ENCODE assay signal across 27 mouse cellular contexts in genomic region chr3:54222549-54222948, GRCm38 (mm10).
DNase-seq lines count a peak whose midpoint lies in the region; ATAC-seq and TF ChIP-seq lines count a peak whose summit lies in the region.
"Had no signal": no experiment of that assay in that cellular context is flagged by ENCODE, and none has a peak within 500 bp of the region (broad histone marks: within the 10 kb centered on the region; RNA-seq: fewer than 3 reads in every experiment).

No protein-coding gene starts in this region.

- no peak overlapping the region for H3K27ac ChIP-seq in forebrain, embryonic 12.5 days
- no peak overlapping the region for H3K27ac ChIP-seq in forebrain, postnatal 0 days (ENCODE audit: low read depth, low read length)
- no peak overlapping the region for H3K27ac ChIP-seq in hindbrain, embryonic 15.5 days (replicated peaks)
- H3K27ac ChIP-seq in hindbrain, embryonic 14.5 days, result no peak overlapping the region
- H3K27ac ChIP-seq in midbrain, embryonic 14.5 days (replicated peaks; ENCODE audit: low read depth, low read length), result no peak overlapping the region
- no peak overlapping the region for H3K27ac ChIP-seq in midbrain, embryonic 15.5 days
- H3K27ac ChIP-seq: embryonic facial prominence, embryonic 13.5 days; embryonic facial prominence, embryonic 15.5 days; forebrain, embryonic 15.5 days had no signal

- WGBS in forebrain, embryonic 12.5 days, result 82% methylated on average over 8 of the region's 8 CpGs
- WGBS in forebrain, postnatal 0 days, result 64% methylated on average over 8 of the region's 8 CpGs
- 65% methylated on average over 8 of the region's 8 CpGs for WGBS in hindbrain, embryonic 15.5 days
- WGBS in hindbrain, embryonic 14.5 days, result 62% methylated on average over 8 of the region's 8 CpGs
- 74% methylated on average over 8 of the region's 8 CpGs for WGBS in midbrain, embryonic 14.5 days
- WGBS in midbrain, embryonic 15.5 days, result 63% methylated on average over 8 of the region's 8 CpGs

- TF ChIP-seq CTCF in forebrain, postnatal 0 days (IDR thresholded peaks at IDR 0.05; ENCODE audit: low read depth), result no peak
- TF ChIP-seq CTCF in brain, embryonic 14.5 days (IDR thresholded peaks at IDR 0.05; ENCODE audit: borderline replicate concordance, extremely low read depth, insufficient read depth, insufficient read length), result no peak

- no peak for DNase-seq in forebrain, postnatal 0 days
- DNase-seq in hindbrain, embryonic 14.5 days (ENCODE audit: low spot score), result no peak
- peak; percentile 17 for DNase-seq in midbrain, embryonic 14.5 days
- DNase-seq in brain, embryonic 14.5 days (ENCODE audit: low read depth), result peak; percentile 59
- DNase-seq: adrenal gland, adult 8-10 months; adrenal gland, postnatal 14 days; adrenal gland, postnatal 36 days; B cell, adult 2 months; cerebellum, adult 11 months; cerebellum, adult 18-20 months; cerebellum, adult 8-10 months; cerebellum, adult 9-11 months; cerebellum, postnatal 14 days; cerebellum, postnatal 36 days; embryo, embryonic 11 days had no signal

- no peak for TF ChIP-seq POLR2A in brain, embryonic 14.5 days (IDR thresholded peaks at IDR 0.05; ENCODE audit: borderline replicate concordance, extremely low read depth, insufficient read depth, insufficient read length, poor library complexity, severe bottlenecking)

- H3K9me3 ChIP-seq in forebrain, embryonic 12.5 days, result no peaks in the 10 kb centered on the region
- no peaks in the 10 kb centered on the region for H3K9me3 ChIP-seq in forebrain, postnatal 0 days (ENCODE audit: low read length)
- no peaks in the 10 kb centered on the region for H3K9me3 ChIP-seq in hindbrain, embryonic 15.5 days
- no peaks in the 10 kb centered on the region for H3K9me3 ChIP-seq in hindbrain, embryonic 14.5 days (ENCODE audit: control insufficient read depth, low read length)
- no peaks in the 10 kb centered on the region for H3K9me3 ChIP-seq in midbrain, embryonic 14.5 days (ENCODE audit: control insufficient read depth, low read length)
- no peaks in the 10 kb centered on the region for H3K9me3 ChIP-seq in midbrain, embryonic 15.5 days
- H3K9me3 ChIP-seq: embryonic facial prominence, embryonic 13.5 days; embryonic facial prominence, embryonic 15.5 days; forebrain, embryonic 15.5 days had no signal

- H3K4me1 ChIP-seq in forebrain, embryonic 12.5 days, result no peaks in the 10 kb centered on the region
- H3K4me1 ChIP-seq in forebrain, postnatal 0 days (ENCODE audit: insufficient read depth), result no peaks in the 10 kb centered on the region
- H3K4me1 ChIP-seq in hindbrain, embryonic 15.5 days (replicated peaks), result no peaks in the 10 kb centered on the region
- H3K4me1 ChIP-seq in hindbrain, embryonic 14.5 days (replicated peaks; ENCODE audit: control insufficient read depth, insufficient read depth, low read length), result no peaks in the 10 kb centered on the region
- H3K4me1 ChIP-seq in midbrain, embryonic 14.5 days (ENCODE audit: control insufficient read depth, insufficient read depth, low read length), result no peaks in the 10 kb centered on the region
- no peaks in the 10 kb centered on the region for H3K4me1 ChIP-seq in midbrain, embryonic 15.5 days
- H3K4me1 ChIP-seq: embryonic facial prominence, embryonic 13.5 days; embryonic facial prominence, embryonic 15.5 days; forebrain, embryonic 15.5 days had no signal

- H3K27me3 ChIP-seq in forebrain, embryonic 12.5 days, result no peaks in the 10 kb centered on the region
- no peaks in the 10 kb centered on the region for H3K27me3 ChIP-seq in forebrain, postnatal 0 days (ENCODE audit: insufficient read depth, low read length)
- no peaks in the 10 kb centered on the region for H3K27me3 ChIP-seq in hindbrain, embryonic 15.5 days
- H3K27me3 ChIP-seq in hindbrain, embryonic 14.5 days (ENCODE audit: control insufficient read depth, insufficient read depth, low read length), result no peaks in the 10 kb centered on the region
- no peaks in the 10 kb centered on the region for H3K27me3 ChIP-seq in midbrain, embryonic 14.5 days (ENCODE audit: control insufficient read depth, insufficient read depth, low read length)
- H3K27me3 ChIP-seq in midbrain, embryonic 15.5 days (replicated peaks), result no peaks in the 10 kb centered on the region
- H3K27me3 ChIP-seq: CH12.LX; embryonic facial prominence, embryonic 13.5 days; embryonic facial prominence, embryonic 15.5 days; forebrain, embryonic 15.5 days had no signal

- H3K9ac ChIP-seq in forebrain, embryonic 12.5 days, result no peak overlapping the region
- no peak overlapping the region for H3K9ac ChIP-seq in forebrain, postnatal 0 days
- H3K9ac ChIP-seq in hindbrain, embryonic 15.5 days, result no peak overlapping the region
- no peak overlapping the region for H3K9ac ChIP-seq in hindbrain, embryonic 14.5 days
- no peak overlapping the region for H3K9ac ChIP-seq in midbrain, embryonic 14.5 days (replicated peaks; ENCODE audit: low read length)
- H3K9ac ChIP-seq in midbrain, embryonic 15.5 days, result no peak overlapping the region
- H3K9ac ChIP-seq: embryonic facial prominence, embryonic 13.5 days; embryonic facial prominence, embryonic 15.5 days; forebrain, embryonic 15.5 days had no signal

- H3K4me2 ChIP-seq in forebrain, embryonic 12.5 days, result no peak overlapping the region
- no peak overlapping the region for H3K4me2 ChIP-seq in forebrain, postnatal 0 days (ENCODE audit: low read depth)
- H3K4me2 ChIP-seq in hindbrain, embryonic 15.5 days, result no peak overlapping the region
- no peak overlapping the region for H3K4me2 ChIP-seq in hindbrain, embryonic 14.5 days (replicated peaks)
- no peak overlapping the region for H3K4me2 ChIP-seq in midbrain, embryonic 14.5 days (ENCODE audit: low read length)
- no peak overlapping the region for H3K4me2 ChIP-seq in midbrain, embryonic 15.5 days
- H3K4me2 ChIP-seq: embryonic facial prominence, embryonic 13.5 days; embryonic facial prominence, embryonic 15.5 days; forebrain, embryonic 15.5 days had no signal

- no peaks in the 10 kb centered on the region for H3K36me3 ChIP-seq in forebrain, embryonic 12.5 days (replicated peaks)
- no peaks in the 10 kb centered on the region for H3K36me3 ChIP-seq in forebrain, postnatal 0 days (ENCODE audit: insufficient read depth)
- H3K36me3 ChIP-seq in hindbrain, embryonic 15.5 days, result no peaks in the 10 kb centered on the region
- H3K36me3 ChIP-seq in hindbrain, embryonic 14.5 days (replicated peaks; ENCODE audit: control insufficient read depth, insufficient read depth), result no peaks in the 10 kb centered on the region
- H3K36me3 ChIP-seq in midbrain, embryonic 14.5 days (ENCODE audit: control insufficient read depth, insufficient read depth, low read length), result no peaks in the 10 kb centered on the region
- no peaks in the 10 kb centered on the region for H3K36me3 ChIP-seq in midbrain, embryonic 15.5 days (replicated peaks)
- H3K36me3 ChIP-seq: embryonic facial prominence, embryonic 13.5 days; embryonic facial prominence, embryonic 15.5 days; forebrain, embryonic 15.5 days; G1E had no signal

- ATAC-seq in forebrain, embryonic 12.5 days (ENCODE audit: low FRiP score), result peak; percentile 30; the same call in 1 of the 2 replicates
- ATAC-seq in forebrain, postnatal 0 days, result no peak
- 0 out of 2 replicates have a peak, but pooled peaks have one; percentile 38 for ATAC-seq in hindbrain, embryonic 15.5 days (ENCODE audit: low FRiP score, low read depth)
- ATAC-seq in hindbrain, embryonic 14.5 days (ENCODE audit: low FRiP score), result no peak
- no peak for ATAC-seq in midbrain, embryonic 14.5 days (ENCODE audit: low FRiP score, low TSS enrichment)
- ATAC-seq in midbrain, embryonic 15.5 days (replicated peaks), result no peak
- ATAC-seq: activated CD4-positive, CD25-positive, alpha-beta regulatory T cell, adult 4 months; CD4-positive, CD25-positive, alpha-beta regulatory T cell, adult 4 months; forebrain, embryonic 15.5 days; Patski had no signal

- no peak overlapping the region for H3K4me3 ChIP-seq in forebrain, embryonic 12.5 days (replicated peaks)
- no peak overlapping the region for H3K4me3 ChIP-seq in forebrain, postnatal 0 days (ENCODE audit: low read depth, low read length)
- no peak overlapping the region for H3K4me3 ChIP-seq in hindbrain, embryonic 15.5 days
- no peak overlapping the region for H3K4me3 ChIP-seq in hindbrain, embryonic 14.5 days (replicated peaks; ENCODE audit: low read length)
- H3K4me3 ChIP-seq in midbrain, embryonic 14.5 days (replicated peaks; ENCODE audit: low read depth, low read length), result no peak overlapping the region
- H3K4me3 ChIP-seq in midbrain, embryonic 15.5 days, result no peak overlapping the region
- H3K4me3 ChIP-seq: embryonic facial prominence, embryonic 13.5 days; embryonic facial prominence, embryonic 15.5 days; erythroblast, embryonic 14.5 days; forebrain, embryonic 15.5 days had no signal

Comparison
In these comparisons a context has a peak if more than half of its experiments do, and no peak if none do; other contexts are left out.
1. ATAC-seq: peak in forebrain, embryonic 12.5 days (single experiment) and hindbrain, embryonic 15.5 days (single experiment); none in forebrain, postnatal 0 days (single experiment), hindbrain, embryonic 14.5 days (single experiment), midbrain, embryonic 14.5 days (single experiment) and midbrain, embryonic 15.5 days (single experiment).
2. DNase-seq: peak in midbrain, embryonic 14.5 days (single experiment) and brain, embryonic 14.5 days (single experiment); none in forebrain, postnatal 0 days (single experiment) and hindbrain, embryonic 14.5 days (single experiment).